Mouse (Mus musculus) gastrocnemius, postnatal 4 days (tissue): ENCODE results near the gene Serping1. TPM values are rescaled to one million over a fixed set of nuclear protein-coding genes. Genes with fewer than 3 reads are reported as not detected.

Experiments used
- DNase-seq, 2 experiments: peaks; one replicate each; pipeline ENCODE4 v3.0.0; 2021 to 2022; ENCODE audit warnings: low spot score in 2 of 2, mixed read lengths in 2 of 2
- total RNA-seq, 2 experiments: library from RNA; stranded (reverse); gene quantifications; 2 replicates each; pipeline ENCODE4 v1.2.3; 2021

The Serping1 gene
- total RNA-seq, 2 experiments from 2014 or later: 67.9 to 78.7 TPM

GRCm38 (mm10) chr2:84783840-84784566 lies 8.8 kb upstream of the Serping1 start:
- no peak for DNase-seq

DNA sequence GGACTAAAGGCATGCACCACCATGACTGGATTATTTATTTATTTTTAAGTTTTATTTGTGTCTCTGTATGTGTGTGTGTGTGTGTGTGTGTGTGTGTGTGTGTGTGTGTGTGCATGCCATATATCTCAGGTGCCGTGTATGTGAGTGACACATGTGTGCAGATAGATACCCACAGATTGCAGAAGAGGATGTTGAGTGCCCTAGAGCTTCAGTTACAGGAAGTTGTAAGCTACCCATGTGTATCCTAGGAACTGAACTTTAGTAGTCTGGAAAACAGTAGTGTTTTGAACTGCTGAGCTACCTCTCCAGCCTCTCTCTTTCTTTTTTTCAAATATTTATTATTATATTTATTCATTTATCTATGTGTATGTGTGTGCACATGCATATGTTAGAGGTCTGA lies 8.1 kb upstream of the Serping1 start:
- no peak for DNase-seq

GRCm38 (mm10) chr2:84779210-84779609 lies 4.0 kb upstream of the Serping1 start:
- no peak for DNase-seq

DNA sequence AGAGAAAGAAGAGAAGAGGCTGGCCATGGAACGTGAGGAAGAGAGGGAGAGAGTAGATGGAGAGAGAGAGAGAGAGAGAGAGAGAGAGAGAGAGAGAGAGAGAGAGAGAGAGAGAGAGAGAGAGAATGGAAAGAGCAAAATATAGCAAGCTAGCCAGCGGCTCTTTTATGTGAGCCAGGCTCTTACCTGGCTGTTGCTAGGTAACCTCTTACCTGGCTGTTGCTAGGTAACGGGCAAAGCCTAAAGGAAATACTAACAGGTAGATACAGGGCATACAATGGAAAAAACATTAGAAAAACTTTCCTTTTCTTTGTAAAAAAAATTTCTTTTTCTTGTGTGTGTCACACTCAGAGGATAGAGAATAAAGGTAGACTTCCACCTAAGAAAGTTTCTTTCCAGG lies 2.5 kb upstream of the Serping1 start:
- DNase-seq: no peak

DNA sequence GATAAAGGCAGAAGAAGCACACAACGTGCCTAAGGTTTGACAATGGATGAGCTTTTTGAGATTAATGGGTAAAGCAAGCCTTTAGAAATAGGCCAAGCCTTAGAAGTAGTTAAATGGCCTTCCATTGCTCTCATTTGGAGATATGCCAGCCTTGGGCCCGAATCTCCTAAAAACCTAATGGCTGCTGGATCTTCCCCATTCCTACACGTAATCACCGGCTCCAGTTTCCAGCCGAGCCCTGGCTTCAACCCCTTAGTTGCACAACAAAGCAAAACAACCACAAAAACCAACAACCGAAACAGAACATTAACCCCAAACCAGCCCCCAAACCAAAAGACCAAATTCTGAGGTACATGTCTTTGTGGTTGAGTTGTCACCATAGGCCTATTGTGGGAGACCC lies 421 bp upstream of the Serping1 start:
- peak in 1 of 2 experiments; percentile 41 for DNase-seq

- DNase-seq: peak; percentile 64 to 81
Observed at GRCm38 (mm10) chr2:84774751-84775150, 493 bp downstream of the Serping1 start.

- DNase-seq: no peak
Observed at GRCm38 (mm10) chr2:84773195-84773594, 2.0 kb downstream of the Serping1 start.

GRCm38 (mm10) chr2:84772454-84772853 lies 2.8 kb downstream of the Serping1 start:
- no peak for DNase-seq

DNA sequence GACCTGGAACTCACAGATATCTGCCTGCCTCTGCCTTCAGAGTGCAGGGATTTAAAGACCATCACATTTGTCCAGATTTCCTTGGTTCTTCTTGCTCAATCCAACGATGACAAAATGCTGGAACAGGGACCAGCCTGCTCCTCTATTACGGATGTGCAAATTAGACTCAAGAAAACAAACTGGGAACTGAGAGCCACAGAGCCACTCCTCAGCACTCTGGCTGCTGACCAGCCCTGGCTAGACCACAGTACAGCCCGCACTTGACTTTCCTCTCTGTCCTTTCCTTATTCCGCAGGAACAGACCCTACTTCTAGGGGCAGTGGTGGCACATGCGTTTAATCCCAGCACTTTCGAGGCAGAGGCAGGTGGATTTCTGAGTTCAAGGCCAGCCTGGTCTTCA lies 4.7 kb downstream of the Serping1 start:
- no peak for DNase-seq

GRCm38 (mm10) chr2:84762818-84763217 lies 12.4 kb downstream of the Serping1 start:
- DNase-seq: no peak

DNA sequence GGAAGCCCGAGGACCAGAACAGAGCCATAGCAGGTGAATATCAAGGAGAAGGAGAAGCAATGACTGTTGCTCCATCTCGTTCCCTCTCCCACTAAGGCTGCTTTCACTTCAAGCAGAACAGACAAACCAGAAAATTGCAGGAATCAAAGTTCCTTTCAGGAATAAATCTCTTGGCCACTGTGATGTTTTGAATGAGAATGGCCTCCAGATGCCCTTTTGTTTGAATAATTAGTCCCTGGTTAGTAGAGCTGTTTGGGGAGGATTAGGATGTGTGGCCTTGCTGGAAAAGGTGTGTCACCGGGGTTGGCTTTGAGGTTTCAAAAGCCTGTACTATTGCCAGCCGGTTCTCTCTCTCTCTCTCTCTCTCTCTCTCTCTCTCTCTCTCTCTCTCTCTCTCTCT lies 12.9 kb downstream of the Serping1 start:
- no peak for DNase-seq

GRCm38 (mm10) chr2:84761840-84762239 lies 13.4 kb downstream of the Serping1 start:
- DNase-seq: no peak

DNA sequence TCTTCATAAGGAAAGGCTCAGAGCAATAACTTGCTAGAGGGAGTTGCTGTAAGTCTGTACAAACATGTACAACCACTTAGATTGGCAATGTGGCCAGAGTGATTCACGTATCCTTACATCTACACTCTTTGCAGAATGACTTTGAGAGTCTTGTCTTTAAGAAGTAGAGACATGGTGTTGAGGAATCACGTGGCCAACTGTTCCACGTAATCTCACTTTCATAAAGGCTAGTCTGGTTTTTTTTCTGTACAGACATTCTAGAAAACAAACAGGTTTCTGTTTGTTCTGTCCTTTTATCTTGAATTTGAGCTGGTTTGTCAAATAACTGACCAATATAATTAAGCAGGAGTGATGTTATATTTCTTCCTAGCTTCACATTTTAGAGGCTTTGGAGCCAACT lies 13.9 kb downstream of the Serping1 start:
- DNase-seq: no peak

- DNase-seq: peak in 1 of 2 experiments; percentile 12
Observed at GRCm38 (mm10) chr2:84760777-84761176, 14.5 kb downstream of the Serping1 start.

- DNase-seq: peak in 1 of 2 experiments; percentile 32
Observed at GRCm38 (mm10) chr2:84758542-84759127, 16.6 kb downstream of the Serping1 start.

DNA sequence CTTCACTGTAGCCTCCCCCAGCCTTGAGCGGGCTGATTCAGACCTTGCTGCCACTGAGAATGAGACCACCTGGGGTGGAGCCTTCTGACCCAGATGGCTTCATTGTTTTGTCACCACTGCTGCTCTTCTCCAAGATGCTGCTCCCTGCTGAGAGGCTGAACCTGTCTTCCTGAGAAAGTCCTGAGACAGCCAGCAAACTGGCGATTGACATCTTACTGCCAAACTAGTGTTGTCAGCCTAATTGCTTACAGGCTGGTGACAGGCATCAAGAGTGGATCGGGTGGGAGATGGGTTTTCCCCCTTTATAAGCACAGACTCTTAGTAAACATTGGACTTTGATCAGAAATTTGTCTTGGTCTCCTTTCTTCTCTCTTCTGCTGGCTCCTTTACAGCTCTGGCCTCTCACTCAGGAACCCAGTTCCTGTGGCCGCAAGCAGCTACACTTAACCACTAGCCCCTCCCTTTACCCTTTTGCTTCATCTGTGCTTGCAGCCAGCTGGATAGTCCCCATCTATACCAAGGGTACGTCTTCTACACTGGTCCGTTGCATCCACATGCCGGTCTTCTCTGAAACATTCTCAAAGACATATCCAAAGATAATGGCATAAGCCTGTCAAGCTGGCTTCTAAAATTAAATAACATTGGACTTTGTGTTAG lies 18.1 kb downstream of the Serping1 start:
- no peak for DNase-seq

DNA sequence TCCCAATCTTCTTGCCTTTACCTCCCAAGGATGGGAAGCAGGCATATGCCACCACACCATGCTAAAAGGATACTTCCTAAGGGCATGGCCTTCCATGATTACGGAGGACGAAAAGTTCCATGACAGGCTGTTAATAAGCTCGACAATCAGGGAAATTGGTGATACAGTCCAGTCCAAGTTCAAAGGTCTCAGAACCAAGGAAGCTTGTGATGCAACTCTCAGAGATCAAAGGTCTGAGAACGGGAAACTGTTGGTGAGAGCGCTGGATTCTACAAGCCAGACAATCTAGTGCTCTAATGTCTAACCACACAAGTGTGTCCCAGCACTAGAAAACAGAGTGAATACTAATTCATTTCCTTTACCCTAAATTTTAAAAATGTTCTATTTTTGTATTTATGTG lies 19.0 kb downstream of the Serping1 start:
- DNase-seq: no peak

- no peak for DNase-seq
Observed at GRCm38 (mm10) chr2:84750115-84750514, 25.1 kb downstream of the Serping1 start.

- DNase-seq: peak in 1 of 2 experiments; percentile 32
Observed at GRCm38 (mm10) chr2:84744126-84744525, 31.1 kb downstream of the Serping1 start.

DNA sequence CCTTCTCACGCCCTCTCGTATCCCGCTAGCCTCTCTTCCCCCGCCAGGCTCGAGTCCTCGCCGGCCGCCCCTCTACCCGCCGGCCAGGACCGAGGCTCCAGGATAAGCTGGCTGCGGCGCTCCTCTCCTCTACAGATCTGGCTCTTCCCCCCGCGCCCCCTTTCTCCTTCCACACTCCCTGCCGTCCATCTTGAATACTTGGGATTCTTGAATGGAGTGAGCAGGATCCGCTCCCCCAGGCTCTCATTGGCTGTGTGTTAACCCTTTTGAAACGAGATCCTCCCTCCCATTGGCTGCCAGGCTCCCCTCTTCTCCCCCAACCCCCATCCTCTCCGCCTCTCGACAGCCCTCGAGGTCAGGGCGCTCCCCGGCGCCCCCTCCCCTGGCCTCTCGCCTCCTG lies 31.7 kb downstream of the Serping1 start, which contains the start of gene Gm19426:
Gene Gm19426, minus strand, starts transcription at position 95 of the 400 bp plus-strand sequence.
- DNase-seq: peak; percentile 69 to 83

GRCm38 (mm10) chr2:84742451-84743283 lies 32.6 kb downstream of the Serping1 start:
- DNase-seq: peak in 1 of 2 experiments; percentile 37
